Mouse (Mus musculus) lung, embryonic 14.5 days (tissue): ENCODE data around the gene Itk. TPM values are rescaled to one million over a fixed set of nuclear protein-coding genes. Genes with fewer than 3 reads are reported as not detected.

ENCODE experiments used
- ATAC-seq: fragments of 200-750 bp; cut with Nextera tagmentation; 2 replicates; pipeline ENCODE4 v1.8.0; 2017; ENCODE audit warnings: mild to moderate bottlenecking, moderate TSS enrichment, moderate library complexity; ENCODE audit not compliant: insufficient read depth
- DNase-seq: peaks from one replicate; pipeline ENCODE4 v3.0.0-alpha.2; 2015
- H3K27ac ChIP-seq: fragments of 300-500 bp; sonication (generic); 2 replicates; pipeline ENCODE4 v1.5.1; 2014; ENCODE audit warnings: low read depth, mild to moderate bottlenecking, moderate library complexity
- H3K27me3 ChIP-seq: fragments of 300-500 bp; sonication (generic); 2 replicates; pipeline ENCODE4 v1.6.1; 2014; ENCODE audit warnings: low read length, control low read depth; ENCODE audit not compliant: insufficient read depth
- H3K36me3 ChIP-seq: fragments of 300-500 bp; sonication (generic); 2 replicates; pipeline ENCODE4 v1.6.1; 2014; ENCODE audit warnings: control low read depth; ENCODE audit not compliant: insufficient read depth
- H3K4me1 ChIP-seq: fragments of 300-500 bp; sonication (generic); 2 replicates; pipeline ENCODE4 v1.6.1; 2014; ENCODE audit warnings: antibody characterized with exemption, control low read depth; ENCODE audit not compliant: insufficient read depth
- H3K4me2 ChIP-seq: fragments of 300-500 bp; sonication (generic); 2 replicates; pipeline ENCODE4 v1.6.1; 2014; ENCODE audit warnings: mild to moderate bottlenecking
- H3K4me3 ChIP-seq: fragments of 300-500 bp; sonication (generic); 2 replicates; pipeline ENCODE4 v1.5.1; 2014; ENCODE audit warnings: low read depth, low read length
- H3K9ac ChIP-seq: fragments of 300-500 bp; sonication (generic); 2 replicates; pipeline ENCODE4 v1.6.1; 2014
- H3K9me3 ChIP-seq: fragments of 300-500 bp; sonication (generic); 2 replicates; pipeline ENCODE4 v1.6.1; 2016; ENCODE audit warnings: low read depth, low read length, control low read depth
- CTCF ChIP-seq: IDR thresholded peaks from 2 replicates; pipeline ENCODE4 v1.5.1; 2016; ENCODE audit warnings: antibody characterized with exemption, low read depth
- WGBS: fragments of 180-500 bp; shearing (Covaris S2); extraction: QIAGEN DNeasy Blood & Tissue Kit; methylation state at CpG from one replicate; pipeline ENCODE4 v1.1.7; 2014; 5-methylcytosine and 5-hydroxymethylcytosine counted together
- polyA plus RNA-seq: library from polyadenylated mRNA; unstranded; fragments of >200 nt; fragmentation: Nextera tagmentation; extraction: Ambion mirVana; gene quantifications from 2 replicates; pipeline ENCODE4 v1.2.1, GENCODE M21; 2014

The Itk gene
- polyA plus RNA-seq, 1 experiment from 2014 or later: 0.08 TPM

DNA sequence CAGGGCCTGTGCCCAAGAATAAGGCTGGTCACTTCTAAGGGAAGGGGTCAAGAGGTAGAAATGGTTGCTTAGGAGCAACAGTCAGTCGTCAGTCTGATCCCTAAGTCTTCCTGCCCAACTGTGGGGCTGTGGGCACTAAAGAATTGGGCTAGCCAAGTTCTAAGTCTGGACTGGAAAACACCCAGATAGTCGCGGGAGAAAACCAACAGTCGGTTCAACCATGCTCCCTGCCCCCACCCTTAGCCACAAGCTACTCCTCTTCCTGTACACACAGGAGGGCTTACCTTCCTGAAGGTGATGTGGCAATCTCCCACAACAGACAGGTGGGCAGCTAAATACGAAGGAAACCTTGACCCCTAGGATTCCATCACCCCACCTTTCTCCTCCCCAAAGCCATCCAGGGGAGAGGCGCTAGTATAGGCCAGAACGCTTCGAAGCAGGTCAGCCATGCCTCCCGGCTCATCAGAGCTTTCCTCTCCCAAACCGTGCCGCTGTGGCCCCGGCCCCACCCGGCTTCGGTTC, 78.1 kb downstream of the Itk start:
- Histone ChIP-seq H3K9ac (peak overlapping the region; percentile 62), H3K4me2 (peak overlapping the region; percentile 98), H3K27ac (no peak overlapping the region), H3K4me3 (peak overlapping the region; percentile 63), H3K27me3 (peaks cover 6% of the 10 kb centered on the region; the same call in 1 of the 2 replicates), H3K9me3 (no peaks in the 10 kb centered on the region), H3K4me1 (no peaks in the 10 kb centered on the region; the same call in 1 of the 2 replicates), H3K36me3 (no peaks in the 10 kb centered on the region)
- 13% methylated on average over 14 of the region's 14 CpGs for WGBS
- DNase-seq: no peak
- ATAC-seq: peak; percentile 30; the same call in 1 of the 2 replicates
- TF ChIP-seq CTCF: no peak

DNA sequence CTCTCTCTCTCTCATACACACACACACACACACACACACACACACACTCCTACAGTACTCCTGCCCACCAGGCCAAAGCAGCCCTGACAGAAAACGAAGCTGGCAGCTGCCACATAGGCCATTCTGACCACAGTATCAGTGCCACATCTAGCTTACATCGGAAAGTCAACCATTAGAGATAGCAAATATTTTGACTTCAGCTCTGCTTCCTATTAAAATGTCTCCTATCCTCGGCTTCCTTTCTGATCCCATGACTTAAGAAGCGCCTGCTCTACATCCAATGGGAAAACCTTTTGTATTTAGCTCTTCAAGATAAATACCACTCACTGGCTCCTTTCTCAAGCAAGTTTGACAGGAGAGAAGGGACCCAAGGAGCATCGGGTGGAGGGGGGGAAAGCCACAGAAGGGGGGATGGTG, 78.7 kb downstream of the Itk start:
- Histone ChIP-seq H3K9ac (no peak overlapping the region), H3K4me3 (no peak overlapping the region), H3K27me3 (peaks cover 6% of the 10 kb centered on the region; the same call in 1 of the 2 replicates), H3K4me2 (peak overlapping the region; percentile 98), H3K27ac (no peak overlapping the region), H3K36me3 (no peaks in the 10 kb centered on the region), H3K4me1 (no peaks in the 10 kb centered on the region; the same call in 1 of the 2 replicates), H3K9me3 (no peaks in the 10 kb centered on the region)
- no peak for DNase-seq
- no peak for ATAC-seq
- no peak for TF ChIP-seq CTCF
- WGBS: 71% methylated on average over 5 of the region's 5 CpGs

DNA sequence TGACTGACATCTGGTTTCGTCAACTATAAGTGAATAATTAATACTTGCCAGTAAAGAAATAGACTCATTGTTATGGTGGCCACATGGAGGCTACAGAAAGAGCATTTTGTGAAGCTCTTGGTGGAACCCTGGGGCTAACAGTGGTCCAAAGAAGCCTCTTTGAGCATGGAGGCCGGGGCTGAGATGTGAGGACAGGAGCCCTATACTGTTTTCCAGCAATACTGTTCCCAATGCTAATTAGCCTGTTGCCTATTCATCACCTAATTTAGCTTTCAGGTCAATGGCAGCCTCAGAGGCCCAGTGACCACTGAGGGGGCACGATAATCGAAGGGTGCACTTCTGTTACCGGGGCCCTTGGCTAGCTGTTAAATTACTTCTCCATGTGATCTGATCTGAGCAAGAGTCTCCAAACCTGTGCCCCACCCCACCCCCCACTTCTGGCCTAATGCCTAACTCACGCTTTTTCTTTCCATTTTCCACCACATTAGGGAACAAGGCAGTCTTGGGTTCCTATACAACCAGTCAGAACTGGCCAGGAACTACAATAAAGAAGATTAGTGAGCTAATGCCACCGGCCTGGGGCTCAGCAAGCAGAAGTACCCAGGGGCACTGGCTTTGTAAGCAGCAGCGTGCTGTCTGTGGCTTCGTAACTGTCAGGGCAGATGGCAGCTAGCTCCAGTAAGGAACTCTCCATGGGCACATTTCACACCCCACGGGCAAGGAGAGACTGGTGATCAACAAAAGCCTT, 79.3 kb downstream of the Itk start:
- Histone ChIP-seq H3K27me3 (peaks cover 6% of the 10 kb centered on the region; the same call in 1 of the 2 replicates), H3K27ac (no peak overlapping the region), H3K9me3 (no peaks in the 10 kb centered on the region), H3K9ac (no peak overlapping the region), H3K4me3 (no peak overlapping the region), H3K4me1 (no peaks in the 10 kb centered on the region; the same call in 1 of the 2 replicates), H3K36me3 (no peaks in the 10 kb centered on the region), H3K4me2 (no peak overlapping the region)
- ATAC-seq: no peak
- no peak for TF ChIP-seq CTCF
- WGBS: 81% methylated on average over 10 of the region's 10 CpGs
- DNase-seq: no peak

DNA sequence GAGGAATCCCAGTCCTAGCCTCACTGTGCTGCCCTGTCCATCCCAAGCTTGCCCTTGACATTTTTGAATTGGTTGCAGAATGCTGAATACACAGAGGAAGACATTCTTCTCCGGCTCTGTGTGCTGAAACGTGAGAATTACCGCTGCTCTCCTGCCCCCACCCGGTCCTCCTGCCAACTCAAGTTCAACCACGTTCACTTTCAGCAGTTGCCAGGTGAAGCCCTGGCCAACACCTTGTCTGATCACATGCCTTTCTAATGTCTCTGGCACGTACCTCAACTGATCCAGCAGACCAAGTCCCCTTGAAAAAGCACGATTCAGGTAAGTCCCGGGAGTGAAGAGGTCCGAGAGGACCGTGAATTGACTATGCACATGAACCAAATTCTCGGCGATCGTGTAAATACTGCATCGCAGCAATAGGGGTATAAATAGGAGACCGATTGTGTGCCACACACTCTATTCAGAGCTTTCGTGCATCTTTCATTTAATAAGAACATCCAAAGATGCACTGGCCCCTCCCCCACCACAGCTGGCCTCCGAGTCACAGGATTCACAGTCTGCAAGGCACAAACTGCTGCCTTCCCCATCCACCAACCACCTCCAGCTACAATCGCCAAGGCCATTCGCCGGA, 80.1 kb downstream of the Itk start:
- Histone ChIP-seq H3K9me3 (no peaks in the 10 kb centered on the region), H3K9ac (no peak overlapping the region), H3K27me3 (peaks cover 6% of the 10 kb centered on the region; the same call in 1 of the 2 replicates), H3K4me2 (no peak overlapping the region), H3K4me1 (no peaks in the 10 kb centered on the region; the same call in 1 of the 2 replicates), H3K36me3 (no peaks in the 10 kb centered on the region), H3K4me3 (no peak overlapping the region), H3K27ac (no peak overlapping the region)
- no peak for TF ChIP-seq CTCF
- 67% methylated on average over 20 of the region's 20 CpGs for WGBS
- ATAC-seq (no peak), DNase-seq (no peak)

DNA sequence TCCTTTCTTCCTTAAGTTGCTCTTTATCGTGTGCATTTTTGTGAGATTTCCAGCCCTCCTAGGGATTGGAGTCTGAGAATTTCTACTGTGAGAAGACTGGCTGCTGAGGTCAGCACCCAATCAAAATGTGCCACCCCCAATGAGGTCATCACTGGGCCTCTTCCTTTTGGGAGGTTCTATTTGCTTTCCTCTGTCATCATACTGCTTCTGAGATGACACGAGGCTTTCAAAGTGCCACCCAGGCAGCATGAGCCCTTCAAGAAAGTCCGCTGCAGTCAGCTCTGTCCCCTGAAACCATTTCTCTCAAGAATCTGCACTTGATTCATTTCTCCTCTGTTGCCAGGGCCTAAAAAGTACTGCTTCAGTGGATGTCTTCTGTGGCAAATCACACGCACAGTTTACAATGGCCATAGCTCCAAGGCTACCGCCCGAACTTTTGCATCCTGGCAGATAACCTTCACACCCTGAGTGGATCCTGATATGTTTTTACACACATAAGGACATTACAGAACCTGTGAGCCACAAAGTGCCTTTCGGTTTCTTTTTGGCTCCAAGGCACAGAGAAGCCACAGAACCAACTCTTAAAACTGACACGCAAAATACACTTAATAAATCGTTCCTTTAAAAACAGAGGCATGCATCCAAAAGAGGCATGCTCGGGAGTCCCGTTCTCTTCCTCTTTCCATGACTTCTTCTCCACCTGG, 80.9 kb downstream of the Itk start:
- no peaks in the 10 kb centered on the region; the same call in 1 of the 2 replicates for H3K4me1 ChIP-seq
- ATAC-seq: no peak
- H3K27me3 ChIP-seq: peaks cover 6% of the 10 kb centered on the region; the same call in 1 of the 2 replicates
- no peak for TF ChIP-seq CTCF
- 71% methylated on average over 11 of the region's 11 CpGs for WGBS
- no peaks in the 10 kb centered on the region for H3K36me3 ChIP-seq
- DNase-seq: no peak
- H3K4me2 ChIP-seq: no peak overlapping the region
- no peak overlapping the region for H3K27ac ChIP-seq
- no peak overlapping the region for H3K4me3 ChIP-seq
- no peak overlapping the region for H3K9ac ChIP-seq
- H3K9me3 ChIP-seq: no peaks in the 10 kb centered on the region

DNA sequence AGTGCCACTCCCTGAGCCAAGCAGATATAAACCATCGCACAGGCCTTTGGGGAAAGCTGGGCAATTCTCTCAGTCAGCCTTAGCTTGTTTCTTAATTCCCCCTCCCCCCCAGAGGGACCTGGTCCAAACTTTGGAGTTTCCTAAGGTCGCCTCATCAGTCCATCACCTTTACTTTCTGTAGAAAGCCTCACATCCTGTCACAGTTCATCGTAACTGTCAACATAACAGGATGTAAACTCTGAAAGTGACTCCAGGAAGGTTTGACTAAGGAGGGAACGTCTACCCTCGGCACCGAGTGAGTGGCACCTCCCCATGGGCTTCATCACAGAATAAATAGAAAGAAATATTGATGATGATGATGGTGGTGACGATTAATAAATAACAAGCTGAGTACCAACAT, 81.5 kb downstream of the Itk start:
- H3K4me3 ChIP-seq: no peak overlapping the region
- no peaks in the 10 kb centered on the region; the same call in 1 of the 2 replicates for H3K4me1 ChIP-seq
- peaks cover 6% of the 10 kb centered on the region; the same call in 1 of the 2 replicates for H3K27me3 ChIP-seq
- no peak for ATAC-seq
- no peak for TF ChIP-seq CTCF
- no peak for DNase-seq
- no peak overlapping the region for H3K27ac ChIP-seq
- 73% methylated on average over 7 of the region's 7 CpGs for WGBS
- H3K9me3 ChIP-seq: no peaks in the 10 kb centered on the region
- H3K9ac ChIP-seq: no peak overlapping the region
- no peak overlapping the region for H3K4me2 ChIP-seq
- no peaks in the 10 kb centered on the region for H3K36me3 ChIP-seq
